ENCODE assay signal across 8 mouse cellular contexts in genomic region chr17:79580264-79580920, GRCm38 (mm10). TPM values are rescaled to one million over a fixed set of nuclear protein-coding genes. Genes with fewer than 3 reads are reported as not detected.
DNase-seq lines count a peak whose midpoint lies in the region; ATAC-seq and TF ChIP-seq lines count a peak whose summit lies in the region.

No protein-coding gene starts in this region.

- H3K9ac ChIP-seq in embryonic facial prominence, embryonic 11.5 days (replicated peaks; ENCODE audit: low read length): no peak overlapping the region
- H3K9ac ChIP-seq in heart, adult 2 months (ENCODE audit: low read depth, low read length): no peak overlapping the region
- H3K9ac ChIP-seq in limb, embryonic 12.5 days (replicated peaks): no peak overlapping the region
- no peak overlapping the region for H3K9ac ChIP-seq in midbrain, embryonic 16.5 days (ENCODE audit: low read depth, low read length)

- peak; percentile 67 for DNase-seq in A20 (ENCODE audit: low read depth, low spot score)
- peak; percentile 74 for DNase-seq in adrenal gland, postnatal 25 days
- peak; percentile 86 for DNase-seq in embryonic facial prominence, embryonic 11.5 days (ENCODE audit: low spot score)
- peak; percentile 59 to 78 for DNase-seq in heart, adult 2 months
- peak; percentile 42 to 81 for DNase-seq in kidney, adult 8-10 months
- peak; percentile 29 to 70 for DNase-seq in spleen, postnatal 10 days (ENCODE audit: low spot score in 2 of 2)

- intact Hi-C loops in heart, adult 2 months (cut with DNase I): loop anchor here (1.0 kb wide), 1 partner anchor 469 kb away; no protein-coding TSS in a partner anchor

- H3K79me2 ChIP-seq in heart, adult 2 months (replicated peaks; ENCODE audit: control insufficient read depth, insufficient read depth, low read length): no peaks in the 10 kb centered on the region

- TF ChIP-seq POLR2A in heart, adult 2 months (IDR thresholded peaks at IDR 0.05; ENCODE audit: insufficient read depth, low read depth, low read length): no peak

- H3K9me3 ChIP-seq in embryonic facial prominence, embryonic 11.5 days (replicated peaks; ENCODE audit: control insufficient read depth, low read length): no peaks in the 10 kb centered on the region
- no peaks in the 10 kb centered on the region for H3K9me3 ChIP-seq in limb, embryonic 12.5 days
- H3K9me3 ChIP-seq in midbrain, embryonic 16.5 days (replicated peaks; ENCODE audit: control insufficient read depth, low read length, poor library complexity, severe bottlenecking): no peaks in the 10 kb centered on the region

- WGBS in embryonic facial prominence, embryonic 11.5 days: 70% methylated on average over 6 of the region's 6 CpGs
- WGBS in heart, adult 2 months: 63% methylated on average over 6 of the region's 6 CpGs
- 66% methylated on average over 6 of the region's 6 CpGs for WGBS in limb, embryonic 12.5 days
- 71% methylated on average over 6 of the region's 6 CpGs for WGBS in midbrain, embryonic 16.5 days

- H3K36me3 ChIP-seq in embryonic facial prominence, embryonic 11.5 days (replicated peaks; ENCODE audit: control insufficient read depth, insufficient read depth, low read depth, low read length): no peaks in the 10 kb centered on the region
- H3K36me3 ChIP-seq in heart, adult 2 months (ENCODE audit: control insufficient read depth, insufficient read depth, low read length): no peaks in the 10 kb centered on the region
- H3K36me3 ChIP-seq in limb, embryonic 12.5 days: no peaks in the 10 kb centered on the region
- no peaks in the 10 kb centered on the region for H3K36me3 ChIP-seq in midbrain, embryonic 16.5 days (ENCODE audit: control insufficient read depth, insufficient read depth, low read length)

- H3K4me3 ChIP-seq in embryonic facial prominence, embryonic 11.5 days (ENCODE audit: low read depth, low read length): no peak overlapping the region
- no peak overlapping the region for H3K4me3 ChIP-seq in heart, adult 2 months
- H3K4me3 ChIP-seq in limb, embryonic 12.5 days (replicated peaks): no peak overlapping the region
- no peak overlapping the region for H3K4me3 ChIP-seq in midbrain, embryonic 16.5 days (ENCODE audit: low read depth, low read length)

- TF ChIP-seq CTCF in heart, adult 2 months (IDR thresholded peaks at IDR 0.05): peak; percentile 93

- TF ChIP-seq EP300 in heart, adult 2 months (IDR thresholded peaks at IDR 0.05; ENCODE audit: insufficient read depth, low read depth, low read length): peak; percentile 70

- peak; percentile 85 for ATAC-seq in embryonic facial prominence, embryonic 11.5 days (replicated peaks; ENCODE audit: insufficient number of reproducible peaks, low FRiP score, low TSS enrichment, low read depth)
- 0 out of 2 replicates have a peak, but pooled peaks have one; percentile 35 for ATAC-seq in limb, embryonic 12.5 days (ENCODE audit: insufficient number of reproducible peaks, insufficient read depth, low FRiP score, low TSS enrichment, low read depth)
- ATAC-seq in midbrain, embryonic 16.5 days: peak; percentile 82

- no peaks in the 10 kb centered on the region for H3K4me1 ChIP-seq in embryonic facial prominence, embryonic 11.5 days (ENCODE audit: control insufficient read depth, insufficient read depth, low read length)
- H3K4me1 ChIP-seq in heart, adult 2 months (ENCODE audit: control insufficient read depth, insufficient read depth, low read length): no peaks in the 10 kb centered on the region
- peaks cover 21% of the 10 kb centered on the region for H3K4me1 ChIP-seq in limb, embryonic 12.5 days (replicated peaks)
- no peaks in the 10 kb centered on the region for H3K4me1 ChIP-seq in midbrain, embryonic 16.5 days (ENCODE audit: control insufficient read depth, insufficient read depth, low read length)

- no peaks in the 10 kb centered on the region for H3K27me3 ChIP-seq in embryonic facial prominence, embryonic 11.5 days (ENCODE audit: control insufficient read depth, insufficient read depth, low read length)
- no peaks in the 10 kb centered on the region for H3K27me3 ChIP-seq in heart, adult 2 months (ENCODE audit: control insufficient read depth, insufficient read depth, low read length)
- H3K27me3 ChIP-seq in limb, embryonic 12.5 days: no peaks in the 10 kb centered on the region
- no peaks in the 10 kb centered on the region for H3K27me3 ChIP-seq in midbrain, embryonic 16.5 days (ENCODE audit: control insufficient read depth, insufficient read depth, low read depth, low read length)

- no peak overlapping the region for H3K4me2 ChIP-seq in embryonic facial prominence, embryonic 11.5 days (ENCODE audit: low read depth, low read length)
- no peak overlapping the region for H3K4me2 ChIP-seq in limb, embryonic 12.5 days
- no peak overlapping the region for H3K4me2 ChIP-seq in midbrain, embryonic 16.5 days (ENCODE audit: low read length)

- H3K27ac ChIP-seq in embryonic facial prominence, embryonic 11.5 days (replicated peaks; ENCODE audit: low read depth, low read length): no peak overlapping the region
- H3K27ac ChIP-seq in heart, adult 2 months: no peak overlapping the region
- no peak overlapping the region for H3K27ac ChIP-seq in limb, embryonic 12.5 days
- no peak overlapping the region for H3K27ac ChIP-seq in midbrain, embryonic 16.5 days (ENCODE audit: low read length)

RNA-seq across cellular contexts. Expression of gene Rmdn2, which starts 31.3 kb away (rescaled TPM):
- 306 and 392 TPM in 2 replicates for total RNA-seq in adrenal gland, postnatal 25 days (2021)
- polyA plus RNA-seq in embryonic facial prominence, embryonic 11.5 days (2014; fragmentation: Nextera tagmentation; extraction: Ambion mirVana): 9.5 and 9.7 TPM in 2 replicates
- total RNA-seq in heart, adult 2 months (2021): 10 to 100 TPM in 1 of 2 experiments, 1 to 10 TPM in 1; 9.5 to 12.5 TPM
- 3.5 and 6.9 TPM in 2 replicates for polyA plus RNA-seq in heart, adult 2 months (2012; rRNA removed)
- 8.7 and 9.8 TPM in 2 replicates for polyA plus RNA-seq in limb, embryonic 12.5 days (2016; fragmentation: Nextera tagmentation; extraction: Ambion mirVana)
- polyA plus RNA-seq in midbrain, embryonic 16.5 days (2015; fragmentation: Nextera tagmentation; extraction: Ambion mirVana): 6.7 and 7.9 TPM in 2 replicates

Comparison
In these comparisons a context has a peak if more than half of its experiments do, and no peak if none do; other contexts are left out.
1. ATAC-seq: peak in every context shown above with its lines; median percentile 85 in embryonic facial prominence, embryonic 11.5 days; 82 in midbrain, embryonic 16.5 days; 35 in limb, embryonic 12.5 days.